ENCODE assay signal across 11 mouse cellular contexts in genomic region chr10:52423097-52423496, GRCm38 (mm10). TPM values are rescaled to one million over a fixed set of nuclear protein-coding genes. Genes with fewer than 3 reads are reported as not detected.
A peak's percentile ranks its signal among the peaks of the same experiment; 100 is the strongest.
DNase-seq lines count a peak whose midpoint lies in the region; ATAC-seq and TF ChIP-seq lines count a peak whose summit lies in the region.
"Had no signal": no experiment of that assay in that cellular context is flagged by ENCODE, and none has a peak within 500 bp of the region (broad histone marks: within the 10 kb centered on the region; RNA-seq: fewer than 3 reads in every experiment).

No protein-coding gene starts in this region.

- 0 out of 2 replicates have a peak overlapping the region, but pooled peaks have one; percentile 61 for H3K4me2 ChIP-seq in CH12.LX (ENCODE audit: insufficient read depth, low read depth, poor library complexity, severe bottlenecking)
- H3K4me2 ChIP-seq in hindbrain, embryonic 16.5 days (ENCODE audit: low read length), result no peak overlapping the region
- H3K4me2 ChIP-seq: hindbrain, embryonic 15.5 days; liver, embryonic 13.5 days; stomach, embryonic 15.5 days had no signal

- H3K36me3 ChIP-seq in CH12.LX (replicated peaks in 1 of 2; ENCODE audit: control insufficient read depth in 1 of 2, insufficient read depth in 1 of 2, low read length in 1 of 2), result peaks cover 0 to 46% of the 10 kb centered on the region in 2 experiments
- no peaks in the 10 kb centered on the region for H3K36me3 ChIP-seq in hindbrain, embryonic 16.5 days (ENCODE audit: control insufficient read depth, insufficient read depth, low read length)
- H3K36me3 ChIP-seq: hindbrain, embryonic 15.5 days had no signal

- peak; percentile 36 for TF ChIP-seq RAD21 in CH12.LX (IDR thresholded peaks at IDR 0.05; ENCODE audit: low read depth, low read length)

- peak; percentile 73 for TF ChIP-seq CTCF in layer of hippocampus, adult 2 months (conservative IDR thresholded peaks at IDR 0.05)
- TF ChIP-seq CTCF in CH12.LX (conservative IDR thresholded peaks at IDR 0.05 in 1 of 2, IDR thresholded peaks at IDR 0.05 in 1 of 2; ENCODE audit: low read depth in 2 of 2, low read length in 2 of 2), result peak in 1 of 2 experiments; percentile 62; a peak in 3 of 4 replicates

- TF ChIP-seq POLR2A in CH12.LX (IDR thresholded peaks at IDR 0.05; ENCODE audit: low read depth, low read length), result no peak

- H3K4me1 ChIP-seq in CH12.LX (ENCODE audit: control insufficient read depth in 1 of 2, insufficient read depth in 2 of 2), result peaks cover 11 to 90% of the 10 kb centered on the region in 2 experiments
- H3K4me1 ChIP-seq in hindbrain, embryonic 16.5 days (ENCODE audit: control insufficient read depth, insufficient read depth, low read depth, low read length), result peaks cover 22% of the 10 kb centered on the region

- H3K27ac ChIP-seq in layer of hippocampus, adult 2 months, result no peak overlapping the region
- H3K27ac ChIP-seq in CH12.LX (ENCODE audit: insufficient read depth, low read depth), result no peak overlapping the region
- H3K27ac ChIP-seq in hindbrain, embryonic 16.5 days (ENCODE audit: low read depth, low read length), result no peak overlapping the region
- H3K27ac ChIP-seq: hindbrain, embryonic 15.5 days; liver, embryonic 13.5 days; stomach, embryonic 15.5 days had no signal

- 89% methylated on average over 2 of the region's 2 CpGs for WGBS in hindbrain, embryonic 16.5 days

- DNase-seq in layer of hippocampus, adult 2 months (ENCODE audit: low spot score in 2 of 2), result no peak
- DNase-seq in layer of hippocampus, postnatal 14 days (ENCODE audit: low spot score in 2 of 2), result no peak
- DNase-seq in CH12.LX (ENCODE audit: extremely low read depth) (peak; percentile 51), ZHBTc4 (ENCODE audit: low read depth, low spot score) (peak; percentile 48)
- no peak for DNase-seq in ovary, postnatal 10 days (ENCODE audit: low spot score)
- no peak for DNase-seq in embryo, embryonic 11 days
- DNase-seq: liver, embryonic 13.5 days had no signal

- in situ Hi-C loops in CH12.LX (cut with MboI; ENCODE audit: low pct_ligation_motif_present, low pct_unique_long_range_greater_than_20kb, low sequenced_read_pairs), result no loop called here

- dilution Hi-C loops in CH12.LX (cut with MboI; ENCODE audit: extremely low pct_ligation_motif_present, extremely low pct_unique_long_range_greater_than_20kb, low sequenced_read_pairs), result no loop called here

- H3K4me3 ChIP-seq in layer of hippocampus, adult 2 months, result no peak overlapping the region
- H3K4me3 ChIP-seq in CH12.LX (replicated peaks in 1 of 3; ENCODE audit: low read depth in 2 of 3, low read length in 2 of 3, poor library complexity in 1 of 3), result no peak overlapping the region
- H3K4me3 ChIP-seq in hindbrain, embryonic 16.5 days (ENCODE audit: low read length), result no peak overlapping the region
- H3K4me3 ChIP-seq: hindbrain, embryonic 15.5 days; liver, embryonic 13.5 days; stomach, embryonic 15.5 days had no signal

- no peaks in the 10 kb centered on the region for H3K9me3 ChIP-seq in CH12.LX (replicated peaks; ENCODE audit: low read length)
- H3K9me3 ChIP-seq in hindbrain, embryonic 16.5 days (ENCODE audit: control insufficient read depth, low read length), result no peaks in the 10 kb centered on the region
- H3K9me3 ChIP-seq: hindbrain, embryonic 15.5 days; liver, embryonic 13.5 days; stomach, embryonic 15.5 days had no signal

- peak overlapping the region; percentile 66 for H3K9ac ChIP-seq in CH12.LX (ENCODE audit: insufficient read depth, low read depth)
- no peak overlapping the region for H3K9ac ChIP-seq in hindbrain, embryonic 16.5 days (ENCODE audit: low read depth, low read length)
- H3K9ac ChIP-seq: hindbrain, embryonic 15.5 days; liver, embryonic 13.5 days; stomach, embryonic 15.5 days had no signal

- TF ChIP-seq EP300 in CH12.LX (IDR thresholded peaks at IDR 0.05; ENCODE audit: low read length), result no peak

- ATAC-seq in megakaryocyte progenitor cell, adult 5-6 weeks (replicated peaks; ENCODE audit: poor library complexity), result peak; percentile 75
- no peak for ATAC-seq in hindbrain, embryonic 16.5 days

- H3K79me2 ChIP-seq in CH12.LX (replicated peaks; ENCODE audit: control insufficient read depth, extremely low read depth, insufficient read depth, poor library complexity, severe bottlenecking), result peaks cover 65% of the 10 kb centered on the region

- no peaks in the 10 kb centered on the region for H3K27me3 ChIP-seq in CH12.LX (replicated peaks)
- no peaks in the 10 kb centered on the region for H3K27me3 ChIP-seq in hindbrain, embryonic 16.5 days (replicated peaks; ENCODE audit: control insufficient read depth, insufficient read depth, low read length)
- H3K27me3 ChIP-seq: hindbrain, embryonic 15.5 days; liver, embryonic 13.5 days; stomach, embryonic 15.5 days had no signal

TF ChIP-seq in CH12.LX, 34 proteins besides CTCF, POLR2A, EP300 and RAD21:
- no peak for TF ChIP-seq MAZ (IDR thresholded peaks at IDR 0.05; ENCODE audit: low read depth, low read length)
- no peak for TF ChIP-seq CHD1 (IDR thresholded peaks at IDR 0.05; ENCODE audit: low read depth, low read length)
- TF ChIP-seq SMC3 (IDR thresholded peaks at IDR 0.05; ENCODE audit: low read depth, low read length), result peak; percentile 34
- no peak for TF ChIP-seq GABPA (IDR thresholded peaks at IDR 0.05; ENCODE audit: insufficient replicate concordance, low read depth, low read length)

RNA-seq across cellular contexts. Expression of gene Nus1, which starts 5.8 kb away (rescaled TPM):
- 10 to 100 TPM; 60.0 to 63.8 TPM for total RNA-seq in layer of hippocampus, adult 2 months (2021)
- total RNA-seq in layer of hippocampus, postnatal 14 days (2021), result 10 to 100 TPM; 59.5 to 61.9 TPM
- 15.9 and 19.6 TPM in 2 replicates for total RNA-seq in CH12.LX (2012; rRNA removed)
- 27.9 TPM in 2 replicates for total RNA-seq in CH12.LX (2014; rRNA removed)
- polyA plus RNA-seq in CH12.LX (2012; ENCODE audit: insufficient read length, low read depth), result 51.9 and 60.1 TPM in 2 replicates
- total RNA-seq in megakaryocyte progenitor cell, adult 5-6 weeks (2015), result 33.7 and 37.2 TPM in 2 replicates
- 26.8 and 41.1 TPM in 2 replicates for total RNA-seq in megakaryocyte progenitor cell, adult 5-6 weeks (2017)
- 22.1 and 22.4 TPM in 2 replicates for polyA plus RNA-seq in hindbrain, embryonic 16.5 days (2015; fragmentation: Nextera tagmentation; extraction: Ambion mirVana)

RNA-seq across cellular contexts. Expression of gene Nepn, which starts 34.3 kb away (rescaled TPM):
- not detected for total RNA-seq in layer of hippocampus, adult 2 months (2021)
- not detected for total RNA-seq in layer of hippocampus, postnatal 14 days (2021)
- total RNA-seq in CH12.LX (2012; rRNA removed) (not detected in 2 replicates), CH12.LX (2014; rRNA removed) (not detected in 2 replicates)
- polyA plus RNA-seq in CH12.LX (2012; ENCODE audit: insufficient read length, low read depth), result 0.14 TPM in 1 of 2 replicates, not detected in the other
- total RNA-seq in megakaryocyte progenitor cell, adult 5-6 weeks (2015), result not detected in 2 replicates
- not detected in 2 replicates for total RNA-seq in megakaryocyte progenitor cell, adult 5-6 weeks (2017)
- not detected in 2 replicates for polyA plus RNA-seq in hindbrain, embryonic 16.5 days (2015; fragmentation: Nextera tagmentation; extraction: Ambion mirVana)
- polyA plus RNA-seq: hindbrain, embryonic 15.5 days; liver, embryonic 13.5 days had no signal

RNA-seq across cellular contexts. Expression of gene Gopc, which starts 41.2 kb away (rescaled TPM):
- 10 to 100 TPM; 40.2 to 41.7 TPM for total RNA-seq in layer of hippocampus, adult 2 months (2021)
- 10 to 100 TPM; 44.7 to 45.1 TPM for total RNA-seq in layer of hippocampus, postnatal 14 days (2021)
- total RNA-seq in CH12.LX (2012; rRNA removed), result 9.8 and 10.4 TPM in 2 replicates
- total RNA-seq in CH12.LX (2014; rRNA removed), result 13.1 and 13.3 TPM in 2 replicates
- polyA plus RNA-seq in CH12.LX (2012; ENCODE audit: insufficient read length, low read depth), result 16.6 and 17.6 TPM in 2 replicates
- 14.5 and 17.4 TPM in 2 replicates for total RNA-seq in megakaryocyte progenitor cell, adult 5-6 weeks (2015)
- 16.3 and 17.2 TPM in 2 replicates for total RNA-seq in megakaryocyte progenitor cell, adult 5-6 weeks (2017)
- 28.1 and 29.6 TPM in 2 replicates for polyA plus RNA-seq in hindbrain, embryonic 16.5 days (2015; fragmentation: Nextera tagmentation; extraction: Ambion mirVana)

Comparison
In these comparisons a context has a peak if more than half of its experiments do, and no peak if none do; other contexts are left out.
1. DNase-seq: peak in CH12.LX (single experiment) and ZHBTc4 (single experiment); none in layer of hippocampus, adult 2 months (0 of 2), layer of hippocampus, postnatal 14 days (0 of 2), ovary, postnatal 10 days (single experiment) and embryo, embryonic 11 days (single experiment).